Mouse (Mus musculus): ENCODE results near the gene Fah. TPM values are rescaled to one million over a fixed set of nuclear protein-coding genes. Genes with fewer than 3 reads are reported as not detected.

Gene Fah
- total RNA-seq (2022) = 10 to 100 TPM; 23.7 to 27.6 (median 26.1) TPM

DNA sequence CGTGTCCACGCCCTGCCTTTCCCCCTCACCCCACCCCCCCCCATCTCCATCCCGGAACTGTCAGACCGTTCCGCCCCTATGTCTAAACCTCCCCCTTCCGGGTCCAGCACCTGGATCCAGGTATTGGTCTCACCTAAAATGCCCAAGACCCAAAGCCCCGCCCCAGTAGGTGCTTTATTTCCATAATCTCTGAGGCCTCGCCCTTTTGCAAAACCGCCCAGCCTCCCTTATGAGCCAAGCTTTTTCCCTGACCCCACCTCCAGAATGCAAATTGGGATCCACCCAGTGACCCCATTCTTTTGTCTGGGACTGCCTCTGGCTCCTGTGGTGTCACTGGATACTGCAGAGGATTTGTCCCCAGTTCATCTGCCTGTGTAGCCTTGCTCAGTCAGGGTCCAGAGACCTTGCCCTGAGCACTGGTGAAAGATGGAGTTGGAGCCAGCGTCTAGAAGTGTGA lies at the start of gene Fah:
Gene Fah, minus strand, starts transcription at position 430 of the 457 bp plus-strand sequence.
- DNase-seq (ENCODE audit: low spot score in 2 of 2) = peak in 1 of 2 experiments; percentile 21

DNA sequence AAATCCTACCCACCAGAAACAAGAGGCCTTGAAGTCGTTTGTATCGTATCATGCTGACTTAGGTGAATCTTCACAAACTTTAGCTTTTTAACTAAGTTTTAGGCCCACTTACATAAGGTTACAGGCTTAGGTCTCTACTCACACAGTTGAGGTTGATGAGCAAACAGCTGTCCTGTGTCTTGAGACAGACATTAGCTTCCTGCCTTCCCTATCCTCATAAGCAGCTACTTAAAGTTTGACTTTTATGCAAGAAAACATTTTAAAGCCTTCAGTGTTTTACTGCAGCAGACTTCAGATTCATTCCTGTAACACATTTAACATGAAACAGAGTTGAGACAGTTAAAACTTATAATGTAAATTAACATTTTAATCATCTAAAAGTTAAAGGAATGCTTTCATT lies 46.2 kb upstream of the Fah start:
- no peak for DNase-seq (ENCODE audit: low spot score in 2 of 2)

DNA sequence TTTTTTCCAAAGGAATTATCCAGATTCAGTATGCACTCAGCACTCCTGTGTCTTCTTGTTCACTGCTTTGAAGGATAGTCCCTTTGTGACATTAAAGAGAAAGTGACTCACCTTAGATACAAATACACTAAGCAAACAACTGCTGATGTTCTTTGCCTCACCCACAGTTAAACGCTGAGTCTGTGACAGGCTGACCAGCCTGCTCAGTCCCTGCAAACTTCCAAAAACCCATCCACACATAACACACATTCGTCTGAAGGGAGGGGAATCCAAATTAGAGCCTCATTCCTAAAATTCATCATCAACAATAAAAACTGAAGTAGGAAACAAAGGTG lies 45.4 kb upstream of the Fah start:
- DNase-seq (ENCODE audit: low spot score in 2 of 2) = no peak

DNA sequence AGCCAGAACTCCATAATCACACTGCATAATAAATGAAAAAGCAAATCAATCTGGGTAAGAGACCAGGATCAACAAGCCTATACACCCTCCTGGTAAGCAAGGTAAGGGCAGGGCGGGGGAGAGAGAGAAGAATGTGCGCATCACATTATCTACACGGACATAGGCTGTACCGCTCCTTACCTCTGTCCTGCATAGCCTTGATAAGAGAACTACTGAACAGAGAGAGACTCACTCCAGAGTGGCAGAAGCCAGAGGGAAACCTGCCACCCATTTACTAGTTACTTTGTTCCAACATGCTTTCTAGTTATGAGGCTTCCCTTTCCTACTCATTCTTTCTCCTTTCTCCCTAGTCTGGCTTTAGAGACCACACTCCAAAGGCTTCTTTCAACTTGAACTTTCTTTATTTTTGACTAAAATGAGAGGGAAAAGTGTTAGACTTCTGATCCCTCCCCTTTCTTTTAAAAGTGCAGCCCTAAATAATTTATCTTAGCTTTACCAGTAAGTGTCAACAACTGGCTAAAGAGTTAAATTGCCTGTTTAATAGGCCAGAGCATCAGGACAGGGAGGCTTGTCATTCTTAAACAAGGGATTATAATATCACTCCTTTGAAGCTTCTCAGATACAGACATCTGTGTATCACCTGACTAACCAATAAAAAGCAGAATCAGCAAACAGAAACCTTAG lies 44.9 kb upstream of the Fah start:
- no peak for DNase-seq (ENCODE audit: low spot score in 2 of 2)

DNA sequence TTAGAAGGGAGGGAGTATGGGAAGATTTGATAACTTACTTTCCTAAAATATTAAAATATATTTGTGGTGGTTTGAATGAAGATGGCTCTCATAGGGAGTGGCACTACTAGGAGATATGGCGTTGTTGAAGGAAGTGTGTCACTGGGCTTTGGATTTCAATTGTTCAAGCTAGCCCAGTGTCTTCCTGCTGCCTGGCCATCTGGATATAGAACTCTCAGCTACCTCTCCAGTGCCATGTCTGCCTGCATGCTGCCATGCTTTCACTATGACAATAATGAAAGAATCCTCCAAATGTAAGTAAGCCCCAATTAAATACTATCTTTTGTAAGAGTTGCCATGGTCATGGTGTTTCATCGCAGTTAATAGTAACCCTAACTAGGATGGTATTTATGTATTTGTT lies 42.5 kb upstream of the Fah start:
- no peak for DNase-seq (ENCODE audit: low spot score in 2 of 2)

DNA sequence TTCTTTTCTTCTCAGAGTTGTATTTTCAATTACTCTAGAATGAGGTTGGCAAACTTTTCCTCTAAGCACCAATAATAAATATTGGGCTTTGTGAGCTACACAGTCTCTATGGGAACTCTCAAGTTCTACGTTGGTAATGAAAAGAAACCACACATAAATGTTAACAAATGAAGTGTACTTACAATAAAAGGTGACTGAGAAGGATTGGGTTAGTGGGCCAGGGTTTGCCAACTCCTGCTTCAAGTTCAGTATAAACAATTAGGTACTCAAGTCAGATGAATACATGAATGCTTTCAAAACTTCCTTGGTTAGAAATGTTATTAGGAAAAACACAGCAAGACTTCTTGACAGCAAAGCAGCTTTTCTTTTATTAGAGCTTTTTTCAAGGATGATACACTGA lies 39.7 kb upstream of the Fah start:
- DNase-seq (ENCODE audit: low spot score in 2 of 2) = no peak

DNA sequence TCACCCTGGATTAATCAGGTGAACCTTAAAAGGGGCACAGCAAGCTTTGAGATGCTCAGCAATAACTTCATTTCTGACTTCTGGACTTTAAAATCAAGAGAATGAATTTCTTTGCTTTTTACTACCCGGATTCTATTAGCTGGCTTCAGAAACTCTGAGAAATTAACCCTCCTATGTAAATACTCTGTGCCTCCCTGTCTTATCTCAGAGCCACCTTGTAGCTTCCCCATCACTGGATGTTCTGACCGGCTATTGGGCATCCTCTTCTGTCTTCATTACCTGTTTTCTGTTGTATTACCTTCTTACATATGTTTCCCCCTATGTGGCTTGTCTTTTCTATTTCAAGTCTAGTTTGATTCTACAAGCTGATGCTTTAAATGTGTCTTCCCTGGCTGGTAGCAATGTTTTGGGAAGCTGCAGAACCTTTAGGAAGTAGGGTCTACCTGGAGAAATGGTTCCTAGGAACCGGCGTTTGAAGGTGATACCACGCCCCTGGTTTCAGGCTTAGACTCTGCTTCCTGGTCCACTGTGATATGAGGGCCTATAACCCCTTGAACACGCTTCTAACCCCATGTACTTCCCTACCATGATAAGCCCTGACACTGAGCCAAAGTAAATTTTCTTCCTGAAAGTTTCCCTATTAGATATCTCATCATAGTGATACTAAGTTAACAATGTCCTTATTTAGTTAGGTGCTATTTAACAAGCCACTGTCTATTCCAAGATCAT lies 36.9 kb upstream of the Fah start:
- DNase-seq (ENCODE audit: low spot score in 2 of 2) = no peak

DNA sequence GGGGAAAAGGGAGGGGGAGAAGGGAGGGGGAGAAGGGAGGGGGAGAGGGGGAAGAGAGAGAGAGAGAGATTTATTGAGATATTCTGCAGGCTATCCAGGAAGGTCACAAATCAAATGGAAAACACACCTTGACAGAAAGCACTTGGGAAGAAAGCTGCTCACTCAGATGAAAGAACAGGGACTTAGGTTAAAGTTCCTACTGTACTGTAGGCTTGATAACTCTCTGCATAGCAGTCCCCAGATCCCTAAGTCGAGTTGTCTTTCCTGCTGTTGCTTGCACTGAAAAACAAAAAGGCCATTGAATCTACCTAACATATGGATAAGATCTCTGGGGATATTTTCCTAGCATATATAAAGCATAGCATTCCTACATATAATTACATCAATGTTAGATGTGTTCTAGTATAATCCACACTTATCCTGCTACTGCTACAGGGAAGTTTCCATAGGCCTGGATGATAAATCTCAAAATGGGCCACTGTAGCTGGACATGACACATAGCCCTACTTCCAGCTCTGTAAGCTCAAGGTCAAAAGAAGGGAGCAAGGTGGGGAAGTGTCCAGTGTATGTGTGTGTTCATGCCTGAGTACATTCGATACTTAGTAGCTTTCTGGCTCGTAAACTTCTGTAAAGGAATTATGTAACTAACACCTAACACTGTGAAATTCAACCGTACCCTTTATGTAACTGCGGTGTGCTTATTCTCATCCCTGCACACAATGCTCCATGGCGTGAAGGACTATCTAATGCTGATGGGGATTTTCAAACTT lies 35.8 kb upstream of the Fah start:
- DNase-seq (ENCODE audit: low spot score in 2 of 2) = no peak

DNA sequence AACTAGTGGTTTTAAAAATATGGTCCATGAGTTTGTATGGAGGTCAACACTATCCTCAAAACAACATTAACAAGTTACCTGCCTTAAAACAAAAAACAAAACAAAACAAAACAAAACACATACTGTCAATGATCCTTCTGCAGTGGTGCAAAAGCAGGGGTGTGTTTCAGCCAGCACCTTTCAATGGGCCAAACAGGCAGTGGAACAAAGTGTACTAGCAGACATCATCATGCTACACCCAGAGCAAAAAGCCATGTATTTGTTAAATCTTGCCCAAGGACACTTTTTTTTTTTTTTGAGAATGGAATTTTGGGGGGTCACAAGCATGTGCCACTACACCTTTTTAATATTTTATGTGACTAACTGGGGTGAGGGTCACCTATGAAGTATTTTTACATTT lies 30.4 kb upstream of the Fah start:
- no peak for DNase-seq (ENCODE audit: low spot score in 2 of 2)

DNA sequence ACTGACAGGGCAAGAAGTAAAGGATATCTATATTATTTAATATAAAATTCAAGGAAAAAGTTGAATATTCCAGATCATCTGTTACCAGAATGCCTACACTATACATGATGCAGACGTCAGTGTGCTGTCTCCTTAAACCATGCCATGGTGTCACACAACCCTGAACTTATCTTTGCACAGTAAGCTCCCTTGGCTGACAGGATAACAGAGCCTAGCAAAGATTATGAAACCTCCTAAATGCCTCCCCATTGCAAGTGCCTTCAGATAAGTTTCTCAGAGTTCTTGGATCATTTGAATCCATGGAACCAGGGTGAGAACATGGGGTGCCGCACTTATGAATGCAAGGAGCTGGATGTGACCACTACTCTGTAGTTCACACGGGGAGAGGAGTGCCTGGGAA lies 25.4 kb upstream of the Fah start:
- no peak for DNase-seq (ENCODE audit: low spot score in 2 of 2)

DNA sequence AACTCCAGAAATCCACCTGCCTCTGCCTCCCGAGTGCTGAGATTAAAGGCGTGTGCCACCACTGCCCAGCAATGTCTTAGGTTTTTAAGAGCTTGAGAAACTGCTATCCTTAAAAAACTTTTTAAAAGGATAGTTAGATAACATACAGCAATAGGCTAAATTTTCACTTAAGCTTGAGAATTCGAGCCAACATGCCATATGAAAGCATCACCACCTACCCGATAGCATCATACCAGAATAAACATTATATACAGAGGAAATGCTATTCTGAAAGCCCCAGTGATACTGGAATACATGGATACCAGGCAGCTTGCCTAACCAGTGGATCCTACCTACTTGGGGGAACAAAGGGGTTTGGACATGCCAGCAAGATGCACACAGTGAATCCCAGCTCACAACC lies 17.2 kb upstream of the Fah start:
- DNase-seq (ENCODE audit: low spot score in 2 of 2) = no peak

DNA sequence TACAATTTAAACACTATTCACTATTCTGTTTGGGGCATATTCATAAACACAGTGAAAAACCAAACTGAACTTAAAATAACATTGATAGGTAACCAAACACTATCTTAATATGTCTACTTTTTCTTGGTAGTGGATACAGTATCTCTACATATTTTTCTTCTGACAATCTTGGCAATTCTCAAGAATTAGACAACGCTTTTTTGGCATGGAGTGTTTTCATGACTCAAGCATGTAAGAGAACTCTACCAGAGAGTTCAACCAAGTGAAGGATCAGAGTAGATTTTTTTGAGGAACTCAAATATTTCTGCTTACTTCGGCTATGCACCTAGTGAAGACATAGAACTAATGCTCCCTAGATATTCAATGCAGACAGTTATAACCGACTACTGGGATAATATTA lies 14.4 kb upstream of the Fah start:
- DNase-seq (ENCODE audit: low spot score in 2 of 2) = no peak

DNA sequence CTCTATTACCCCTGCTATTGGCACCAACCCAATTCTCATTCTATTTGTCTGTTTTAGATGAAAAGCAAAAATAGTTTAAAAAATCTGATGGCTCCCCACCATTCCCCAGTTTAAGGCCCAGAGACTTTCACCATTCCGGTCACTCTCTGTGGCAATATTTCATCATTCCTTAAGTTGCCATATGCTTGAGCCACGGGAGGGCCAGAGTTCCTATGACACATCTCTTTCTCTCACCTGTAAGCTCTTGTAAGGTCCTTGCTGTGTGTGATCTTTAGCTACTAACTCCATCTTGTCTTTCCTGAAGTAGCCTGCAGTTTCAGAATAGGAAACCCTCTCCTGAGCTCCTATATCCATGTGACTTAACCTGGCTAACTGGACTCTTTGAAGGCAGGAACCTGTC lies 12.4 kb upstream of the Fah start:
- DNase-seq (ENCODE audit: low spot score in 2 of 2) = no peak

DNA sequence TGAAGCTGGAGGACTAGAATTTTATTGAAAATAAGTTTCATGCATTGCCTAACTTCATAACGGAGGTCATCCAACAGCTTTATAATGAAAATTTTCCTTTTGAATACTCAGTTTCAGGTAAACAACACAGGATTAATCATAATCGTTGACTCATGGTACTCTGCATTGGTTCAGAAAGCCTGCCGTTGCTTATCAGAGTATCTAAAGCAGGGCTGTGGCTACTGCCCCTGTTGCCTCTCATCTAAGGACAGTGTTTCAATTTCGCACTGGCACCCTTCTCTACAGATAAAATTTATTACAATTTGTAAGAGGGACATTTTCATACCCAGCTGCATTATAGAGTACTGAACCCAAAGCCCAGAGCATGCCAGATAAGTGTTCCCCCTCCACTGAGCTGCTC lies 5.9 kb upstream of the Fah start:
- no peak for DNase-seq (ENCODE audit: low spot score in 2 of 2)

DNA sequence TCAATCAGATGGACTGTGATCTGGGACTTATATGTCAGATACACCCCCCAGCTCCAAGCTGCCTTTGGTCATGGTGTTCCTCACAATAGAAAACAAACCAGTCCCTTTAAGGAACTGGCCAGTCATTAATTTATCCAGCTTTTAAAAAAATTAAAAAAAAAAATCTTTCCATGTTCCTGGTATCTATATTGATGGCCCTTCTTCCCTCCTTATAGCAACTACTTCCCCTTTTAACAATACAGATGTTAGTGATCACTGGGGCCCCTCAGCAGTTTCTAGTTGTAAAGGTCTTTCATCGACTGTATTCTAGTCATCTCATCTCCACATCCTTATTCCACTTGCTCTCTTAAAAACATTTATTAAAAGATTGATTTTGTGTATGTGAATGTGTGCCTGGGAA lies 5.1 kb upstream of the Fah start:
- no peak for DNase-seq (ENCODE audit: low spot score in 2 of 2)

DNA sequence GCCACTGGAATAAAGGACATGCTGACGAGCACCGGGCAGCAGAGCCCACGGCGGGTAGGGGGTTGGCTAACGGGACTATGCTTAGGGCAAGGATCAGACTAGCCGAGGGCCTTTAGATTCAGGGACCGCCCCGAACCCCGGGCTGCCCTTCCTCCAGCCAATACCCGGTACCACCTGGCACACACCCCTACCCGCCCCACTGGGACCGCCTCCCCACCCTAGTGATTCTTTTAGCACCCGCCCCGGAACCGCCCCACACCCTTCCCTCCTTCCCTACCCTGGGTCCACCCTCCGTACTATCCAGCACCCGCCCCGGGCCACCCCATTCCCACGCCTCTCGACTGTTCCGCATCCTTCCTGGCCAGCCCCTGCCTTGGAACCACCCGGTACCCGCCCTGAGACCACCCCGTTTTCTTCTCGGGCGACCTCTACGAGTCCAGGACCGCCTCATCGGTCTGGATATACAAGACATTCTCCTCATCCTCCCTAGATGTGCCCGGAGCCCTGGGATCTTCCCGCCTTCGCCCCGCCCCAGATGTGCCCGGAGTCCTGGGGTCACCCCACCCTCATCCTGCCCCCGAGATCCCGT lies 724 bp downstream of the Fah start:
- DNase-seq (ENCODE audit: low spot score in 2 of 2) = peak; percentile 58 to 81

DNA sequence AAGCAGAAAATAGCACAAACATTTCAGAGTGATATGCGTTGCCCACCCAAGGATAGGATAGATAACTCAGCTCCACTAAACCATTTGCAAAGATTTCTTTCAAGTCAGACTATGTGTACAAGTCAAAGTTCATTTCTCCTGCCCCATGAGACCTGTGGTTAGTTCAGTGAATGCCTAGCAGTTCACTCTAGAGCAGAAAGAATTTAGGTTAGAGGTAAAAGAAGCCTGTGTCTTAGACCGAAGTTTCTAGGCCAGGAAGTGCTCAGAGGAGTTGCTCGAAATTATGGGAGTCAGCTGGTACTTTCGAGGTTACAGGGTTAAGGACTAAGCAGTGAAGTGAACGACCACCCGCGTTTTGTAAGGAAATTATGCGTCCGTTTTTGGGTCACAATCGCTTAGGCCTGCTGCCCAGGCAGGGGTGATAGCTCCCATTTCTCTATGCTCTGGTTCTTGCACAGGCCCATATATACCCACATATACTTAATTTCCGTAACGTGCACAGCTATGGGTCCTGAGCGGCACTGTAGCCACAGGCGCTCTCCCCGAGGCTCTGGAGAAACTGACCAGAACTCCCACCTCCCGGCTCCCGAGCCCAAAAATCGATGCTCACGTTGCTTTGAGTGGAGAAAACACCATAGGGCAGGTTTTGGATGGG lies 1.4 kb downstream of the Fah start:
- peak in 1 of 2 experiments; percentile 19 for DNase-seq (ENCODE audit: low spot score in 2 of 2)

DNA sequence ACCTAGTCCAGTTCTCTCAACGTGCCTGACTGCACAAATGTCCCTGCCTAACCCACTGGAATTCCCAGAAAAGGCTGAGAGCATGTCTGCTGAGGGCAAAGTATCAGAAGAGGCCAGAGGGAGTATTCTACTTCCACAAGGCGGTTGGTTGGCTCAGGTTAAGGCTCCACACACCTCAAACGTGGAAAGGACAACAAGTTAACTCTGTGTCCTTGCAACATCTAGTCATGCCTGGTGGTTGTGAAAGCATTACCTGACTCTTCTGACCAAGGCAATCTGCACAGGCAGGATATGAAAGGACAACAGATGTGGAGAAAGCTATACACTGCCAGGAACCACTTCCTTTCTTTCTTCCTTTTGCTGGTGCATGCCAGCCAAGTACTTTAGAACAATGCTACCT lies 2.0 kb downstream of the Fah start:
- no peak for DNase-seq (ENCODE audit: low spot score in 2 of 2)

DNA sequence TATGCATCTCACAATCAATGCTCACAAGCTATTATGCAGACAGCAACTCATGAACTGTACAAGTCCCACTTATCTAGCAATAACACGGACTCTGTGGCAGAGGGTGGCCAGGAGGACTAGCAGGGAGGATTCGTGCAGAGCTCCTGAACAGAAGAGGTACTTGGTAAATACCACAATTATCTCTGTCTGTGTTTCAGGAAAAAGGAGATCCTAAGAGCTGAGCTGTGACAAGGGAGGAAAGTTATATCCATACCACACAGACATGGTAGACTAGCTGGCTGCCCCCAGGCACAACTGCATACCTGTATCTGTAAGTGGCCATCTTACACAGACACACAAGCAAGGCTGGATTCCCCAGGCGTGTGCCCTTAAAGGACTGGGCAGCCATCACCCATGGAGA lies 5.2 kb downstream of the Fah start:
- DNase-seq (ENCODE audit: low spot score in 2 of 2) = no peak

DNA sequence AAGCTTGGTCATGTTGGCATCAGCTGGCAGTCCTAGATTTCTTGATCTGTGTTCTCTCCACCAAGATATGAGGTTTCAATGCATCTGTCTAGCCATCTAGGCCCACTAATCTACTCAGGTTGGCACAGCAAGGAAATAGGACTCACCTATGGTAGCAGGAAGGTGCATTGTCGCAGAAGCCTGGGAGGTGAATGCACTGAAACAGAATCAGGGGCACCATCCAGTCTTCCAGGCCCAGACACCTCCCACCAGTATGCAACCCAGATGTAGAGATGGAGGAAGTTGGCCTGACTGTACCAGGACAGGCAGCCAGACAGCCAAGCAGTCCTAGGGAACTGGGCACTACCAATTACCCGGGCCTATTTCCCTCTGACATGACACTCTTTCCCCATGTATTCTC lies 5.9 kb downstream of the Fah start:
- DNase-seq (ENCODE audit: low spot score in 2 of 2) = no peak

DNA sequence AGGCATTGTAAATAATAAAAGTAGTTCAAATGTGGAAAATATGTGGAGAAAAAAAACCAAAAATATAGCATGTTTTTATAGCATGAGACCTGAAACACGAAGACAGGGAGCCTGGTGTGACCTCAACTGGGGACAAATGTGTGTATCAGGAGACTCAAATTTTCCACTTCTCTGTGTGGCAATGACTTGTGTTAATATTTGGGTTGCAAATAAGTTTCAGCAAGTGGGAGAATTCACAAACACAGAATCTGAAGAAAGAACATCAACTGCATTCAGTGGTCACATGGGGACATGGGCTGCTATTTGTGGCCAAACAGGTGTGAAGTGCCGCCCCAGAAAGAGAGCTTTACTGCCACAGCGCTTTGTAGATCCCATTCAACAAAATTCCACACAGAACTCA lies 9.9 kb downstream of the Fah start:
- no peak for DNase-seq (ENCODE audit: low spot score in 2 of 2)

DNA sequence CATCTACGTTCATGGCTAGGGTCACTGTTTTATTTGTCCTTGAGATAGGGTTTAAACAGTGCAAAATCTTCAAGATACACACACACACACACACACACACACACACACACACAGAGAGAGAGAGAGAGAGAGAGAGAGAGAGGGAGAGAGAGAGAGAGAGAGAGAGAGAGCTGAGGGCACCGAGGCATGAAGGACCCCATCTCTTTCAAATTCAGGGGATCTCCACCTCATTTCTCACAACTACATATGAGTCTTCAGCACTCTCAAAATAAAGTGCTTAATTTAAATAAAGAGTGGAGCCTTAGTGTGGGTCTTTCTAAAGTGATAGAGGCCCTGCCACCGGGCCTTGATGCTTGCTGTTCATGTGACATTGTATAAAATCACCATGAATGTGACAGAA lies 10.5 kb downstream of the Fah start:
- DNase-seq (ENCODE audit: low spot score in 2 of 2) = no peak

Data from left cerebral cortex, adult 8-10 months (tissue).